Mouse (Mus musculus) neural tube, embryonic 14.5 days (tissue): ENCODE results near the gene Rnf222. TPM values are rescaled to one million over a fixed set of nuclear protein-coding genes. Genes with fewer than 3 reads are reported as not detected.

ENCODE experiments used
- ATAC-seq: fragments of 200-750 bp; cut with Nextera tagmentation; 2 replicates; pipeline ENCODE4 v1.8.0; 2017; ENCODE audit warnings: low read depth, mild to moderate bottlenecking, moderate TSS enrichment, moderate library complexity
- H3K27ac ChIP-seq: fragments of 300-500 bp; sonication (generic); 2 replicates; pipeline ENCODE4 v1.5.1; 2014; ENCODE audit warnings: low read depth, mild to moderate bottlenecking, control low read depth, low read length, moderate library complexity, mixed read lengths
- H3K27me3 ChIP-seq: fragments of 300-500 bp; sonication (generic); 2 replicates; pipeline ENCODE4 v1.6.1; 2014; ENCODE audit warnings: low read length; ENCODE audit not compliant: control insufficient read depth, insufficient read depth
- H3K36me3 ChIP-seq: fragments of 300-500 bp; sonication (generic); 2 replicates; pipeline ENCODE4 v1.6.1; 2014; ENCODE audit warnings: low read length, mixed read lengths; ENCODE audit not compliant: control insufficient read depth, insufficient read depth
- H3K4me1 ChIP-seq: fragments of 300-500 bp; sonication (generic); 2 replicates; pipeline ENCODE4 v1.6.1; 2014; ENCODE audit warnings: low read length; ENCODE audit not compliant: control insufficient read depth, insufficient read depth
- H3K4me2 ChIP-seq: fragments of 300-500 bp; sonication (generic); 2 replicates; pipeline ENCODE4 v1.6.1; 2014; ENCODE audit warnings: mild to moderate bottlenecking, low read depth, low read length, control low read depth
- H3K4me3 ChIP-seq: fragments of 300-500 bp; sonication (generic); 2 replicates; pipeline ENCODE4 v1.5.1; 2014; ENCODE audit warnings: low read depth, low read length, control low read depth, mixed read lengths
- H3K9ac ChIP-seq: fragments of 300-500 bp; sonication (generic); replicated peaks from 2 replicates; pipeline ENCODE4 v1.6.1; 2014; ENCODE audit warnings: low read depth, mild to moderate bottlenecking, control low read depth, low read length, mixed read lengths
- H3K9me3 ChIP-seq: fragments of 300-500 bp; sonication (generic); 2 replicates; pipeline ENCODE4 v1.6.1; 2016; ENCODE audit warnings: low read length; ENCODE audit not compliant: control insufficient read depth
- WGBS: fragments of 180-500 bp; shearing (Covaris S2); extraction: QIAGEN DNeasy Blood & Tissue Kit; methylation state at CpG from one replicate; pipeline ENCODE4 v1.1.7; 2014; 5-methylcytosine and 5-hydroxymethylcytosine counted together
- polyA plus RNA-seq: library from polyadenylated mRNA; unstranded; fragments of >200 nt; fragmentation: Nextera tagmentation; extraction: Ambion mirVana; gene quantifications from 2 replicates; pipeline ENCODE4 v1.2.1, GENCODE M21; 2014

The Rnf222 gene
- polyA plus RNA-seq, result not detected in 2 replicates

DNA sequence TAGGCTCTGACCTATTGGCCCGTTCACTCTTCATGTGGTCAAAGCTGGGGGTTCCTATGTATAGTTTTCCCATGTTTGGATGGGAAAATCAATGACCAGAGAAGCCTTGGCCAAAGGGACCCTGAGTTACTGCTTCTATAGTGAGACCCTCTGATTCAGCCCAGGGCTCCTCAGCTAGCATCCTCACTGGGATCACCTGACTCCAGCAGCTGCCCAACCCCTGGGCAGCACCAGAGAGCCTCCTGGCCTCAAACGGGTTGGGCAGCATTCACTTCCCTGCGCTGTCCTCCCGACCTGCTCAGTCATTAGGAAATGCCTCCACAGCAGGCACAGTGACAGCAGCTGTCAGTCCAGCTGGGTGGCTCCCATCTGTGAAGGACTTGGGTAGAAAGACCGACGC, at the start of gene Rnf222:
Gene Rnf222 (plus strand): TSS at position 301 of the 400 bp plus-strand sequence.
- Histone ChIP-seq H3K4me2 (no peak within 1 kb of the TSS), H3K4me1 (no peaks in the 10 kb centered on the region), H3K4me3 (no peak within 1 kb of the TSS), H3K9me3 (no peaks in the 10 kb centered on the region), H3K9ac (no peak within 1 kb of the TSS), H3K36me3 (no peaks in the 10 kb centered on the region), H3K27ac (no peak within 1 kb of the TSS), H3K27me3 (no peaks in the 10 kb centered on the region)
- ATAC-seq, result no peak
- WGBS, result 31% methylated on average over 6 of the region's 6 CpGs

DNA sequence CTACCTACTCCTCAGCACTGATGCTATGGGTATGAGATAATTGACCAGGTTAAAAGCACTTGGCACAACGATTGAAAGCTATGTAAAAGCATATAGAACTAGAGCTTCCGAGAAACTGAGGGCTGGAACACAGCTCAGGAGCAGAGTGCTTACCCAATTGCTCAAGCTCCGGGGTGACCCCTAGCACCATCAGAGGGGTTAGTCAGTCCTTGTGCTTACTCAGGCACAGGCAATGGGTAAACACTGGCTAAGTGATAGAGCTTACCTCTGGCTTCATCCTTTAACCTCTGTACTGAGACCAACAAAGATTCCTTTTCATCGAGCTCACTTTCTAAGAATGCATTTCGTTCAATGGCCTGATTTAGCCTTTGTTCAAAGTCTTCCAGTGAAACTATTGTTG, 48.7 kb upstream of the Rnf222 start:
- no peak overlapping the region for H3K4me2 ChIP-seq
- no peak overlapping the region for H3K9ac ChIP-seq
- H3K9me3 ChIP-seq, result no peaks in the 10 kb centered on the region
- H3K4me1 ChIP-seq, result no peaks in the 10 kb centered on the region
- 80% methylated on average over 5 of the region's 5 CpGs for WGBS
- H3K27ac ChIP-seq, result no peak overlapping the region
- no peaks in the 10 kb centered on the region for H3K27me3 ChIP-seq
- ATAC-seq, result no peak
- peaks cover 35% of the 10 kb centered on the region for H3K36me3 ChIP-seq
- H3K4me3 ChIP-seq, result no peak overlapping the region

GRCm38 (mm10) chr11:68850862-68851261, 37.5 kb upstream of the Rnf222 start:
- ATAC-seq, result no peak
- peak overlapping the region; percentile 19; the same call in 1 of the 2 replicates for H3K4me2 ChIP-seq
- H3K9me3 ChIP-seq, result no peaks in the 10 kb centered on the region
- WGBS, result 91% methylated on average over 7 of the region's 7 CpGs
- H3K9ac ChIP-seq, result no peak overlapping the region
- no peak overlapping the region for H3K27ac ChIP-seq
- peaks cover 19% of the 10 kb centered on the region for H3K4me1 ChIP-seq
- no peaks in the 10 kb centered on the region for H3K27me3 ChIP-seq
- no peaks in the 10 kb centered on the region for H3K36me3 ChIP-seq
- no peak overlapping the region for H3K4me3 ChIP-seq

- H3K4me2 ChIP-seq, result peak overlapping the region; percentile 76
- no peaks in the 10 kb centered on the region for H3K9me3 ChIP-seq
- peak overlapping the region; percentile 85 for H3K4me3 ChIP-seq
- 3% methylated on average over 13 of the region's 13 CpGs for WGBS
- H3K36me3 ChIP-seq, result no peaks in the 10 kb centered on the region
- peaks cover 19% of the 10 kb centered on the region for H3K4me1 ChIP-seq
- H3K27ac ChIP-seq, result peak overlapping the region; percentile 92
- no peaks in the 10 kb centered on the region for H3K27me3 ChIP-seq
- no peak for ATAC-seq
- H3K9ac ChIP-seq, result peak overlapping the region; percentile 84
These were observed 36.5 kb upstream of the Rnf222 start for GRCm38 (mm10) chr11:68851644-68852485.

- H3K36me3 ChIP-seq, result no peaks in the 10 kb centered on the region
- H3K27ac ChIP-seq, result peak overlapping the region; percentile 92
- no peak; the same call in 1 of the 2 replicates for ATAC-seq
- H3K9ac ChIP-seq, result peak overlapping the region; percentile 84
- WGBS, result under 1% methylated on average over 36 of the region's 36 CpGs
- H3K27me3 ChIP-seq, result no peaks in the 10 kb centered on the region
- peaks cover 19% of the 10 kb centered on the region for H3K4me1 ChIP-seq
- H3K9me3 ChIP-seq, result no peaks in the 10 kb centered on the region
- peak overlapping the region; percentile 76 for H3K4me2 ChIP-seq
- peak overlapping the region; percentile 85 for H3K4me3 ChIP-seq
These were observed 35.9 kb upstream of the Rnf222 start for GRCm38 (mm10) chr11:68852486-68852901.

DNA sequence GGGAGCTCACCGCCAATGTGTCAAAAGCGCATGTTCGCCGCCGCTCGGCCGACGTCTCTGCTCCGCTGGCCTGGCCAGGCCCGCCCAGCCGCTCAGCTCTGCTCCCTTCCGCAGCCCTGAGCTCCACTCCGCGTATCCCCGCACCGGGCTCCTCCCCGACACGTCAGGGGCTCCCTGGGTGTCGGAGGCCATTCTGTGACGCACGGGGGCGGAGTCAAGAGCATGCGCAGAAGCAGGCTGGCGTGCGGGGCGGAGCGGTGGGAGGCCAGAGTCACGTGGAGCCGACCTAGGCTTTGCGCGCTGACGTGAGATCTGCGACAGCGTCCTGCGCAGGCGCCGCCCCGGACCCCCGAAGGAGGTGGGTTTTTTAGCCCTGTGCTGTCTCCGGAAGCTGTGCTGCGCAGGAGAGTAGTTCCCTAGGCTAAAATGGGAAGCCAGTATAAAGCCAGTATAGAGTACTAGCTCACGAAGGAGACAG, 35.4 kb upstream of the Rnf222 start:
- Histone ChIP-seq H3K4me3 (peak overlapping the region; percentile 85), H3K4me2 (peak overlapping the region; percentile 76), H3K4me1 (peaks cover 19% of the 10 kb centered on the region), H3K9ac (peak overlapping the region; percentile 84), H3K27me3 (no peaks in the 10 kb centered on the region), H3K9me3 (no peaks in the 10 kb centered on the region), H3K27ac (peak overlapping the region; percentile 92), H3K36me3 (no peaks in the 10 kb centered on the region)
- under 1% methylated on average over 42 of the region's 42 CpGs for WGBS
- peak; percentile 99 for ATAC-seq

DNA sequence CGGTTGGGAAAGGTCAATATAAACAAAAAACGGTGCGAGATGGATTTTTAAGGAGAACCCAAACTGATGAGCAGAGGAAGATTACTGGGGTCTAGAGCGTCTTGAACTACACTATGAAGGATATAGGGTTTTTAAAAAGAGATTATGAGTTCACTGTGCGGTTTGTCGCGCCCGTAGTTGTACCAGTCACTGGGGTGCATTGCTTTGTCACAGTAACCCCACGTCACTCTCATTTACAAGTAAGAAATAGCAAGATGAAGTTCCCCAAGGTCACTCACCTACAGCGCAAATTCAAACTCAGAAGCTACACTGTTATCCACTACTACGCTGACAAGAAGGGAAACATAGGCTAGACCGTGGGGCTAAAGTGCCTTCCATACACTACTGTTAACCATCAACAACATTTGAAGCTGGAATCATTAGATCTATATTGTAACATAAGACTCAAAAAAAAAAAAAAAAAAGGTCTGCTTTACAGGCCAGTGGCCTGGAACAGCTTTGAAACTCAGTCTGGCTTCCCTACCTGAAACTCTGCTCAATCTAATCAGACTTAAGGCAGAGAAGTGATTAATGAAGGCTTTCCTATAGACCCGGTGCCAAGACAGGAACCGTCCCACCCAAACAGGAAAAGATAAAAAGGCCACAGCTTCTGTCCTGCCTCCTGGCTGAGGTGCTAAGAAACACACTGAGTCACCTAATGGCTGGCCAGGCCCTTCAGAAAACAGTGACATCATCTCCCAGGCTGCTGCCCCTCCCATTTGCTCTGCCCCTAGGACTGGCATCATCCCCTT, 34.5 kb upstream of the Rnf222 start:
- Histone ChIP-seq H3K4me1 (peaks cover 19% of the 10 kb centered on the region), H3K36me3 (no peaks in the 10 kb centered on the region), H3K27ac (peak overlapping the region; percentile 4; the same call in 1 of the 2 replicates), H3K4me2 (peak overlapping the region; percentile 52), H3K4me3 (peak overlapping the region; percentile 85), H3K9ac (peak overlapping the region; percentile 43), H3K9me3 (no peaks in the 10 kb centered on the region), H3K27me3 (no peaks in the 10 kb centered on the region)
- ATAC-seq, result no peak
- WGBS, result 47% methylated on average over 14 of the region's 14 CpGs

DNA sequence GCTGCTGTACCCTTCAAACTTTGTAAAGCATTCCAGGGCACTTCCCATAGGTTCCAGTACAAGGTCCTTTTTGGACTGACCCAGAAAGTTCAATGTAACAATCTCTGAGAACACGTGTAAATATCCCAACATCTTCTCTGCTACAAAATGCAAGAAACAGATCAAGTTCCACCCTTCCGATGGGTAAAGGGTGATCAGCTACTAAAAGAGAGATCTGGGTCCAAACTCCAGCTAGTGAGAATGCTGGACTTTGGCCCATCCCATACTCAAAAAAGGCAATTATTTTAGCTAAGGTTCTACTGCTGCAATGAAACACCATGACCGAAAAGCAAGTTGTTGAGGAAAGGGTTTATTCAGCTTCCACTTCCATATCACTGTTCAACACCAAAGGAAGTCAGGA, 33.7 kb upstream of the Rnf222 start:
- whole genome bisulfite sequencing, result 92% methylated on average over 3 of the region's 3 CpGs
- H3K36me3 ChIP-seq, result no peaks in the 10 kb centered on the region
- no peak overlapping the region for H3K4me3 ChIP-seq
- no peak overlapping the region for H3K27ac ChIP-seq
- H3K9me3 ChIP-seq, result no peaks in the 10 kb centered on the region
- peaks cover 19% of the 10 kb centered on the region for H3K4me1 ChIP-seq
- H3K9ac ChIP-seq, result no peak overlapping the region
- no peak overlapping the region for H3K4me2 ChIP-seq
- no peak for ATAC-seq
- H3K27me3 ChIP-seq, result no peaks in the 10 kb centered on the region
